Mouse (Mus musculus) liver, postnatal 0 days (tissue): ENCODE data around the gene Slc25a17.

ENCODE experiments used
- CTCF ChIP-seq: sonication (generic); IDR thresholded peaks from 2 replicates; pipeline ENCODE4 v1.5.1; 2016; ENCODE audit warnings: antibody characterized with exemption, low read depth
- EP300 ChIP-seq: IDR thresholded peaks from 2 replicates; pipeline ENCODE4 v1.6.1; 2016; ENCODE audit warnings: antibody characterized with exemption, low read depth, mild to moderate bottlenecking

- TF ChIP-seq CTCF (no peak), EP300 (no peak)
Measured at GRCm38 (mm10) chr15:81313928-81314327, 46.7 kb downstream of the Slc25a17 start.
